Mouse (Mus musculus) small intestine, adult 2 months (tissue): ENCODE measurements around the gene Sclt1.

Experiments
- CTCF ChIP-seq: fragments of 200-500 bp; IDR thresholded peaks from 2 replicates; pipeline ENCODE4 v1.5.1; 2012; ENCODE audit warnings: low read depth, mild to moderate bottlenecking, control low read depth, inconsistent platforms, low read length, moderate library complexity, mixed read lengths; ENCODE audit not compliant: insufficient replicate concordance, insufficient read length; ENCODE audit errors: extremely low read depth
- POLR2A ChIP-seq: fragments of 200-500 bp; IDR thresholded peaks from 2 replicates; pipeline ENCODE4 v1.6.1; 2012; ENCODE audit warnings: low read depth, mild to moderate bottlenecking, control low read depth, inconsistent platforms, low read length, moderate library complexity

DNA sequence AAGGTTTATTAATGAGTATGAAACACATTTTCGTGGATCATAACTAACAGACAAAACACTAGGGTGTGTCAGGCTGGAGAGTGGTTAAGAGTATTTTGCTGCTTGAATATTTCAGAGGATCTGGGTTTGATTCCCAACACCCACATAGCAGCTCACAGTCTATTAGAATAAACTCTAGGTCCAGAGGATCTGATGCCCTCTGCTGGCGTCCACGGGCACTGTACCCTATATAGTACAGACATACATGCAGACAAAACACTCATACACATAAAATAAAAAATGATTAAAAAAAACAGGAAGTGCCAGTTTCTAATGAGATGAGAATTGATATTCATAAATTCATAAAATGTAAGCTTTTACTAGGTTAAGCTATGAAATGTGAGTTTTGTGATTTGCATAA is 130.1 kb downstream of the Sclt1 start:
- TF ChIP-seq CTCF (peak; percentile 31; the same call in 1 of the 2 replicates), POLR2A (no peak)
